Mouse (Mus musculus) left cerebral cortex, postnatal 25 days (tissue): ENCODE data around the gene Irgm1. TPM values are rescaled to one million over a fixed set of nuclear protein-coding genes. Genes with fewer than 3 reads are reported as not detected.
A peak's percentile ranks its signal among the peaks of the same experiment; 100 is the strongest.
"Not testable (repeated sequence)": the region's sequence is repeated elsewhere in the genome, so short reads cannot be mapped to it uniquely, and the experiment has no call there.

Experiments used
- DNase-seq, 2 experiments: peaks; one replicate each; pipeline ENCODE4 v3.0.0; 2022; ENCODE audit warnings: low spot score in 2 of 2, mixed read lengths in 1 of 2
- intact Hi-C: fragments of 180-260 bp; cut with DNase I; formaldehyde crosslinking; loops from one replicate; pipeline ENCODE4 v1.15.1; 2025
- total RNA-seq, 2 experiments: library from RNA; stranded (reverse); gene quantifications; 2 replicates each; pipeline ENCODE4 v1.2.3; 2021

Irgm1 gene
- 1 to 10 TPM; 4.6 to 5.0 TPM for total RNA-seq

DNA sequence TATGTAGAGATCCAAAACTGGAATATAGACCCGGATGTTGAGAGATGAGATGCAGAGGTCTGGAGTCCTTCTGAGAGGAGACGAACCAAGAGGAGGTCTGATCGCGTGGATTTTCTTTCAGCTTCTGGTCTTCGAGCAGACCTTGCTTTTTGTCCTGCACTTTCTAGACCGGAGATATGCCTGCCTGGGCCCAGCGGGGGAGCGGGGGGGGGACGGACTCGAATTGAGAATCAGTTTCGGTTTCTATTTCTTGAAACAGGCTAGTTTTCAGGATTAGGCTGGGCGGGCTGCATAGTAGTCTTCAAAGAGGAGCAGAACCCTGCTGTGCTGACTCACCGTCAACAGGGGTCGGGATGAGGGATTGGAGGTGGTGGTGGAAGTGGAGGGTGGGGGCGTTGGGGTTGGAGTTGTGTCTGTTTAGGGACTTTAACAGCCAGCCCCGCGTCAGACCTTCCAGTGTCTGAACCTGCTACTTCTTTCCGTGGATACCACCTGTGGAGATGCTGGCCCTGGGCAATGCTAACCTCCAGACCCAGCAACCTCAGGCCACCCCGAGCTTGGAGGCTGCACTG lies at the start of gene Irgm1:
Irgm1 (minus strand) TSS at position 483 of the 572 bp plus-strand sequence.
- peak; percentile 24 to 28 for DNase-seq
- intact Hi-C loops: loop anchor here (5.0 kb wide), 1 partner anchor 681 kb away; no protein-coding TSS in a partner anchor

DNA sequence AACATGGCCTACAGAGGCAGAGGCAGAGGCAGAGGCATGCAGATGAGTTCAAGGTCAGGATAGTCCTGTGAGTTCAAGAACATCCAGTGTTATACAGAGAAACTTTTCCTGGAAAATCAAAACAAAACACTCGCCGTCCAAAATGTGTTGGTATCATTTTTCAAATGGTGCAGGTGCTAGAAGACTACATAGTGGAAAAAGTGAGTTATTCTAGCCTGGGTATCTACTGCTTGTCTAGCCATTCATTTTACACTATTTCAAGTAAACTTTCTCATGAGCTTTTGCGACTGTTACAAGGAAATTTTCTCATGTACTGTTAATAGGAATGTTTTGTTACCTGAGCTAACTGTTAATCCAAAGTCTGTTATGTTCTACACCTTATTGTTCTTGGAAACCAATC lies 46.9 kb upstream of the Irgm1 start:
- intact Hi-C loops: no loop called here
- no peak for DNase-seq

DNA sequence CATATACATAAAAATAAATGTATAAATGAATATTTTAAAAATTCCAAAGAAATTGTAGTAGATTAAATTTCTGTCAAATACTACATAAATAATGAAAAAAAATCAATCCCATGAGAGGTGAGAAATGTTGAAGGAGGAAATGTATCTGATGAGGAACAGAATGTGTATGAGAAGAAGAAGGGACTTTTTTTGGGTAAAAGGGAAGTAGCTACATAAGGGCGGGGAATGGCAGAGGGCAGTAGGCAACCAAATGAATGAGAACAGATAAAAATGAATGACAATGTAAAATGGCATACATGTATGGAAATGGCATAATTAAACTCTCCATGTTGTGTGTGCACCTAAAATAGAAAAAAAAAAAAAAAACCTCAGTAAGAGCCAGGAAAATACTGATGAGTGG lies 42.1 kb upstream of the Irgm1 start:
- intact Hi-C loops: no loop called here
- DNase-seq: no peak

GRCm38 (mm10) chr11:48908459-48908858 lies 37.0 kb upstream of the Irgm1 start:
- no peak for DNase-seq
- intact Hi-C loops: no loop called here

DNA sequence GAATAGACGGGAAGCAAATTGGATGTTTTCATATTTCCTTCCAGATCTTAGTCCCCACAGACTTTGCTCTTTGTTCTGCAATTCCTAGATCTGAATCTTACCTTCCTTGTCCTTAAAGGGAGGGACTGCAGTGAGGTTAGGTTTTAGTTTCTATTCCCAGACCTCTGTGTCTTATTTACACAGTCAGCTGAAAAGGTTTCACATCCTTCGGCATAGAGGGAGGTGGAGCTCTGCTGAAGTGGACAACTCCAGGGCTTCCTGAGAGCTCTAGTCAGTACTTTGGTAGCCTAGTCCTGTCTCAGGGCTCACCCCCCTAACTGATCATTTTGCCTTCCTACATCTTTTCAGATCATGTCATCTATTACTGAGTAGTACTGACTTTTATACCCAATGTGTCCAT lies 30.5 kb upstream of the Irgm1 start, which contains the start of gene Gm5431:
Gm5431 (minus strand) TSS at position 194 of the 400 bp plus-strand sequence.
- intact Hi-C loops: no loop called here
- DNase-seq: no peak

- intact Hi-C loops: not testable (repeated sequence)
Observed at GRCm38 (mm10) chr11:48901567-48901930, 30.1 kb upstream of the Irgm1 start.

GRCm38 (mm10) chr11:48900654-48901566 lies 29.4 kb upstream of the Irgm1 start:
- DNase-seq, intact Hi-C loops: not testable (repeated sequence)

More at GRCm38 (mm10) chr11:48901567-48901930, 30.1 kb upstream of the Irgm1 start:
- not testable (repeated sequence) for DNase-seq

DNA sequence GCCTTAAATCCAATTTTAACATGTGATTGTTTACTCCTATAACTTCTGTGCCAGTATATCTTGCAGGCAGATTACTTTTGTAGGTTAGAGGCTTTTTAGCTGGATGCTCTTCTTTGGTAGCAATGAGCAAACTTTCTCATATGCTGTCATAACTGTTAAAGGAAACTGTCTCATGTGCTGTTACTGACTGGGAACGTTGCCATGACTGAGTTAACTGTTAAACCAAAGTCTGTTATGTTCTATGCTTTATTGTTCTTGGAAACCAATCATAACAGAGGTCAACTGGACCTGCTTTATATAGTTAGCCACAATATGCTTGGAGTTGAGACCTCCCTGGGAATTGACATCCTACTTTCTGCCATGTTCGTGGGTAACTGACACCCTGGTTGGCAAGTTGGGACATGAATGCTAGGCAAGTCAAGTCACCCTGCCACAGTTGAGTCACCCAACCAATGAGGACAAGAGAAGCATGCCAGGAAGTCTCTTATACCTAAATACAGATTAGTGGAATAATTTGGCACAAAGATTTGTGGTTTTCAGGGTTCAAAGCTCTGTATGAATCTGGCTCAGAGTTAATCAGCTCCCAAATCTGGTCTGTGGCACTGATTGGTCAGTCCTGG lies 27.4 kb upstream of the Irgm1 start:
- DNase-seq: no peak
- intact Hi-C loops: no loop called here

DNA sequence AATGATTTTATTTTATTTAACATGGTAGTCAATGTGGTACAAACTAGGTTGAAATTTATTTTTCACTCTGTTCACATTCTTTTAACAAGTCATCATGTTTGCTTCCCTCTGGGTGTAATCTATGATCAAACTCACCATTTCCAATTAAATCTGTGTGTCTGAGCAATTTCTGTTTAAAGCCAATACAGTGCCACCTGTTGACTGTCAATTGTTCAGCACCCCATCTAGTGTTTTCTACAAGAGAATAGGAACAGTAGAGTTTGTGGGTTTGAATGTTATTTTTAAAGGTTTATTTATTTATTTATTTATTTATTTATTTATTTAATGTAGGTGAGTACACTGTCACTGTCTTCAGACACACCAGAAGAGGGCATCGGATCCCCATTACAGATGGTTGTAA lies 5.2 kb upstream of the Irgm1 start:
- intact Hi-C loops: no loop called here
- DNase-seq: no peak

- DNase-seq, intact Hi-C loops: not testable (repeated sequence)
Observed at GRCm38 (mm10) chr11:48875343-48875837, 3.9 kb upstream of the Irgm1 start.

- intact Hi-C loops: loop anchor here (1.0 to 5.0 kb wide), 3 partner anchors 229 to 678 kb away; no protein-coding TSS in a partner anchor
- peak; percentile 59 to 71 for DNase-seq
Observed at GRCm38 (mm10) chr11:48874465-48874864, 3.0 kb upstream of the Irgm1 start.

DNA sequence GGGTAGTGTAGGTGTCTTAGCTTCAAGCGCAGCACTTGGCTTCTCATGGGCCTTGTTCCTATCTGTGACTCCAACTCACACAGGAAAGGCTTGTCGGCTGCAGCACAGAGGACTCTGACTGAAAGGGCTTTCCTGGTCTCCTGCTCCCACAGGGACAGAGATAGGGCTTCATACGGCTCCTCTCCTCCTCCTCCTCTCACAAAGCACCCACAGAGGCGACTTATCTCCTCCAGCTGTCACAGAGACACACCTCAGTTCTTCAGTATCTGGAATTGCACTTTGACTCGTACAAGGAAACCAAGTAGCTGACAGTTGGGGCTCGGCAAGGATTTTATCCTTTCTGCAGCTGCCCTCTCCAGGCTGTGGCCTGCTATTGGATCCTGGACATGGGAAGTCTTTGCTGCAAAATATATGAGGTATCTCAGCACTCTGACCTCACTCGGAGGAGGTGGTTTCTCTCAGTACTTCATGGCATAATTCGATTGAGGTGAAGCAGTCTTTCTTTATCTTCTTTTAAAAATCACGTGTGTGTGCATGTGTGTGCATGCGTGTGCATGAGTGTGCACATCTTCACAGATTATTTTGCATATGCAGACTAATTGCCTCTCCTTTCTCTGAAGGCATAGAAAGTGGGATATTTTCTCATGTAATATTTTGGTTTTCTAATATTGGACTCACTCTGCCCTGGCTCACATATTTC lies 2.3 kb upstream of the Irgm1 start:
- DNase-seq: no peak
- intact Hi-C loops: loop anchor here (1.0 to 5.0 kb wide), 3 partner anchors 230 to 679 kb away; no protein-coding TSS in a partner anchor

DNA sequence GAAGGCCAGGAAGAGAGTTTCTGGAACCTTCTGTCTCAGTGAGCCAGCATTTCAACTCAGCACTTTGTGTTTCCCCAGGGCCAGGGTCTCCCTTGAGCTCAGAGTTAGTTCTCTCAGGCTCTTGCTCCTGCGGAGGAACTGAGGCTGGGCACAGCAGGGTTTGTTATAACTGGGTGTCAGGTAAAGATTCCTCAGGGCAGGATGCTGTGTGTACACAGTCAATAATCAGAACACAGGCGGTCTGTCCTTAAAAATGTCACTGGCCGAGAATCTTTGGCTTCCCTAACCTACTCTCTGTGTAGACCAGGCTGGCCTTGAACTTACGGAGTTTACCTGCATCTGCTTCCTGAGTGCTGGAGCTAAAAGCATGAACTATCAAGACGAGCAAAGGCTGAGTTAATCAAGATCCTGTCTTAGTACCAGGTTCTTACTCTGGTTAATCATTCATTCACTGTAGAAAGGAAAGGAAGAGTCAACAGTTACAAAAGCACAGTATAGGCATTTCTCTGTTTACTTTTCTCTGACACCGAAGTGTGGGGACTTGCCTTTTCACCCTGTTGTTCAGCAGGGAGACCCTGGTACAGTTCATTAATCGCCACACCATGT lies 1.3 kb upstream of the Irgm1 start:
- intact Hi-C loops: loop anchor here (5.0 kb wide), 1 partner anchor 680 kb away; no protein-coding TSS in a partner anchor
- DNase-seq: no peak

GRCm38 (mm10) chr11:48871817-48872541 lies 496 bp upstream of the Irgm1 start:
- intact Hi-C loops: loop anchor here (5.0 kb wide), 1 partner anchor 680 kb away; no protein-coding TSS in a partner anchor
- DNase-seq: peak; percentile 25 to 28

DNA sequence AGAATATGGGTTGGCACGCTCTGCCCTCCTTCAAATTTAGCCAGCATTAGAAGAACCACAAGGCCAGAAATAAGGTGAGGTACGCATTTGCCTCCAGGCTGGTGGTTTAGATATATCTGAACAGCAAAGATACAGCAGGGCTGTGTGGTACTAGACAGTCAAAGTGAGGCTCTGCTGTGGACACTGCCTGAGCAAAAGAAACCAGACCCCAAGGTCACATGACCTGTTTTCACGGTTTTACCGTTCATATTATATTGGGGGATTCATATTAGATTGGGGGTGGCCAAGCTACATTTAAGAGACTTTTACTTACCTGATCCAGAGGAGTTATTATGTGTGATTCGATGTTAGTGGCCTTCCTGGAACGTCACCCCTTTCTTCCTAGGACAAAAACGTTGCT lies 702 bp downstream of the Irgm1 start:
- intact Hi-C loops: loop anchor here (5.0 kb wide), 1 partner anchor 682 kb away; no protein-coding TSS in a partner anchor
- DNase-seq: no peak

DNA sequence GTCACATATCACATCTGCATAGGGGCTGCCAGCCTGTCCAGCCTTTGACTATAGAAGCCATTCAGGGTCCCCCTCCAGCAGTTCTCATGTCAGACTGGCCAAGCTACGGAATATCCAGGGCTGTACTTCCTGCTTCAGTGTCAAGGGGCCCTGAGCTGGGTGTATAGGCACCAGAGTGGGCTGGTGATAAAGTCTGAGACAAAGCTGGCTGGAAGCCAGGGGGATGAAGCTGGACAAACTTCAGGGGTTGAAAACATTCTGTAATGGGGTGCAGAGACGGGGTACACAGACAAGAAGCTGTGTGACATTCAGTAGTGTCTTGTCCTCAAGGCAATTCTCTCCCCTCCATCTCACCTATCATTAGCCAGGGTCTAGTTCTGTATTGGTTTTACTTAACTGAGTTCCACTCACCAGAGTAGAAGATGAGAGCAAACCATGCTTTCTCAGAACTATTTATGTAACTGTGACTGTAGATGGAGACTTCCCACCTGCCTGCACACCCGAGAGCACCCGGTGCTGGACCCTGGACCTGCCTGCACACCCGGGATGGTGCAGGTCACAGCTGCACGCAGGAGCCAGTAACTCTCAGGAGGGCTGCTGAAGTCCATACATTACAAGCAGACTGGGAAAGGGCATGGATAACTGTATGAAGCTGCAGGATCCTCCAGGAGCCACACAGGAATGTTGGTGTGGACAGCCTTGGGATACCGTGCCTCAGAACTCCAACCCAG lies 1.9 kb downstream of the Irgm1 start:
- DNase-seq: no peak
- intact Hi-C loops: loop anchor here (5.0 kb wide), 1 partner anchor 683 kb away; no protein-coding TSS in a partner anchor

- no peak for DNase-seq
Observed at GRCm38 (mm10) chr11:48866481-48866880, 5.0 kb downstream of the Irgm1 start.

DNA sequence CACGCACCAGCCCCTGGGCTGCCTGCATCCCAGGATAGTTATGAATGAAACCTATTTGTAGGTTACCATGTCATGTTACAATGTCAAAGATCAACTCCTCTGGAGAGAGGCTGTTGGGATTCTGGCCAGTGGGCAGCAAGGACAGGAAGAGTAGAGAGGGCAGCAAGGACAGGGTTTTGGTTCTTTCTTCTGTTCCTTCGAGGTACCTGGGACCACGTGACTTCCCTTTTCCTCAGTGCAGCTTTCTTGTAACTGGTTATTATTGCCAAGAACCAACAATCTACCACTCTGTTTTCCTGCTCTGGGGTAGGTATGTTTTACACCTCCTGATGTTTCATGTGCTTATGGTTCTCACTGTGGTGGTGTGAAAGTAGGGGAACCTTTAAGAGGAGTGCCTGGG lies 7.7 kb downstream of the Irgm1 start:
- intact Hi-C loops: no loop called here
- DNase-seq: no peak

More at GRCm38 (mm10) chr11:48866481-48866880, 5.0 kb downstream of the Irgm1 start:
- intact Hi-C loops: no loop called here
